Mouse (Mus musculus): ENCODE measurements around the gene Setd7. TPM values are rescaled to one million over a fixed set of nuclear protein-coding genes. Genes with fewer than 3 reads are reported as not detected.
A peak's percentile ranks its signal among the peaks of the same experiment; 100 is the strongest.

The Setd7 gene
- polyA plus RNA-seq (2015; fragmentation: Nextera tagmentation; extraction: Ambion mirVana): 3.4 and 4.1 TPM in 2 replicates

DNA sequence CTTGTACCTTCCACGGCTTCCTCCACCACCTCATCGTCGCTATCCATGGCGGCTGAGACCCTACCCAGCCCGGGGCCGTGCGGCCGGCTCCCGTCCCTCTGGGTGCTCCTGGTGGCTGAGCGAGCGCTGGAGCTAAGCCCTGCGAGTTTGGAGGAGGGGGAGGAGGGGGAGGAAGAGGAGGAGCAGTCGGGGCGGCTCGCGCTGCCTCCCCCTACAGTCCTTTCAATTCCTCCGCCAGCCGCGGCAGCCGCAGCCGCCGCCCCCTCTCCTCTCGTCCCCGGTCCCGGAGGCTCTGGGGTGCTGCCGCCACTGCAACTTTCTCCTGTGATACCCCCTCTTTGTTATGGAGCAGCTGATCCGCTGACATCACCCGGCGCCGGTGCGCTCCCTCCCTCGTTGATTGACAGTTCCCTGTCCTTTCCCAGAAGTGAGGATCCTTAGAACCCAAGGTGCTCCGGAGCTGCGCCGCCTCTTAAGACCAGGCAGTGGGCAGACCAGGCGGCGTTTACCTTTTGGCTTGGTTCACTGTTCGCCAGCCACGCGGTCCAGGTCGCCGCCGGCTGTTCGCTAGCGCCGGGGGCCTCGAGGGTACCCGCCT, at the start of gene Setd7:
Setd7 (minus strand) TSS at position 369 of the 598 bp plus-strand sequence.
- peak; percentile 86 for ATAC-seq (ENCODE audit: low read depth)
- under 1% methylated on average over 44 of the region's 48 CpGs for WGBS

DNA sequence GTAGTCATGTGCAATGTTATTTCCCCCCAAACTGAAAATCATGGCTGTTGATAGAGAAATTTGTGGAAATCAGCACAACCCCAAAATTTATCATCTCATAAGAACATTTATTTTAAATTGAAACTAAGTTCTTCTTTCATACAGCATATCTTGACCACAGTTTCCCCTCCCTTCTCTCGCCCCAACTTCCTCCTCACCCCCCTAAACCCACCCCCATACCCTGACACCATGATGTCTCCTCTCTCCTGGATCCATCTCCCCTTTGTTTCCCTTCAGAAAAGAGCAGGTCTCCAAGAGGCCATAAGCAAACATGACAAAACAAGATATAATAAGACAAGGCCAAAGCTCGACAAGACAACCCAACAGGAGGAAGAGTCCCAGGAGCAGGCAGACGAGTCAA, 43.8 kb upstream of the Setd7 start:
- ATAC-seq (ENCODE audit: low read depth): no peak
- H3K27ac ChIP-seq (replicated peaks): peak overlapping the region; percentile 72
- H3K4me3 ChIP-seq: no peak overlapping the region
- no peak overlapping the region for H3K9ac ChIP-seq
- WGBS: 83% methylated on average over 3 of the region's 3 CpGs
- peaks cover 9% of the 10 kb centered on the region for H3K4me1 ChIP-seq (replicated peaks)
- H3K4me2 ChIP-seq: no peak overlapping the region
- no peaks in the 10 kb centered on the region for H3K9me3 ChIP-seq
- H3K36me3 ChIP-seq: no peaks in the 10 kb centered on the region
- H3K27me3 ChIP-seq: no peaks in the 10 kb centered on the region

More for the DNA sequence above, at the start of gene Setd7:
- Histone ChIP-seq H3K4me3 (peak within 1 kb of the TSS; percentile 88), H3K27ac (replicated peaks) (peak within 1 kb of the TSS; percentile 95), H3K9ac (peak within 1 kb of the TSS; percentile 96), H3K36me3 (no peaks in the 10 kb centered on the region), H3K4me2 (peak within 1 kb of the TSS; percentile 97), H3K9me3 (no peaks in the 10 kb centered on the region), H3K27me3 (0 out of 2 replicates have a peak, but pooled peaks cover 3% of the 10 kb centered on the region), H3K4me1 (replicated peaks) (peaks cover 33% of the 10 kb centered on the region)

DNA sequence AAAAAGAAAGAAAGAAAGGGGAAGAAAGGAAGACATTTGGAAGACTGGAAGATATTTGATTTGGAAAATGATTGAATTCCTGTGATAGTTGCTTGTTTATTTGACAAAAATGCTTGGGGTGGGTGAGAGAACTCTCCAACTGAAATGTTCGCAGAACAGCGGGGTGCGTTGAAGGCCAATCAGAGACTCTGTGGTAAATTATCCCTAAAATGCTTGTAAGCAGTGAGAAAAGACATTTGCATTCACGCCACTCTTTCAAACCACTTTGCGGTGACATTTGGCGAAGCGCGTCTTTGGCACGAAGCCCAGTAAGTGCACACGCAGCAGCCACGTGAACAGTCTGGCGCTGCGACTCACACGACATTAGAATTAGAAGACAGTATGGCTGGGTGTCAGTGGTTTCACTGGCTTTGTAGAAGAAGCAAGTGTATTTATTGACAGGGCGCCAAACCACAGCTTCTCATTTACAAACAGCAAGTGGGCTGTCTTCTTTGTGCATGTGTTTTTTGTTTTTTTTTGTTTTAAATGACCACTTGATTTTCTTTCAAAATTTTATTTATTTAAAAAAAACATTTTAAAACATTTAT, 43.1 kb upstream of the Setd7 start:
- peak; percentile 84 for ATAC-seq (ENCODE audit: low read depth)
- Histone ChIP-seq H3K4me2 (0 out of 2 replicates have a peak overlapping the region, but pooled peaks have one; percentile 9), H3K27ac (replicated peaks) (peak overlapping the region; percentile 72), H3K9ac (no peak overlapping the region), H3K4me1 (replicated peaks) (peaks cover 13% of the 10 kb centered on the region), H3K9me3 (no peaks in the 10 kb centered on the region), H3K27me3 (no peaks in the 10 kb centered on the region), H3K36me3 (no peaks in the 10 kb centered on the region), H3K4me3 (no peak overlapping the region)
- 50% methylated on average over 15 of the region's 15 CpGs for WGBS

DNA sequence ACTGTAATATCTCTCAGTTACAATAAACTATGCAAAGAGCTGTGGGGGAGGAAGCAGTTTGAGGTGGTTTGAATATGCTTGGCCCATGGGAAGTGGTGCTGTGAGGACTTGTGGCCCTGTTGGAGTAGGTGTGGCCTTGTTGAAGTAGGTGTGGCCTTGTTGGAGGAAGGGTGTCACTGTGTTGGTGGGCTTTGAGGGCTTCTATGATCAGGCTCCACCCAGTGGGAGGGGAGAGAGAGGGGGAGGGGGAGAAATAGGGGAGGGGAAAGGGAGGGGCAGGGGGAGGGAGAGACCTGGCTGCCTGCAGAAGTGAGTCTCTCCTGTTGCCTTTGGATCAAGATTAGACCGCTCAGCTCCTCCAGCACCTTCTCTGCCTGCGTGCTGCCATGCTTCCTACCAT, 40.8 kb upstream of the Setd7 start:
- H3K9ac ChIP-seq: no peak overlapping the region
- no peaks in the 10 kb centered on the region for H3K27me3 ChIP-seq
- no peak for ATAC-seq (ENCODE audit: low read depth)
- WGBS: 94% methylated on average over 2 of the region's 2 CpGs
- no peak overlapping the region for H3K4me2 ChIP-seq
- H3K4me1 ChIP-seq (replicated peaks): peaks cover 18% of the 10 kb centered on the region
- no peaks in the 10 kb centered on the region for H3K9me3 ChIP-seq
- H3K27ac ChIP-seq (replicated peaks): no peak overlapping the region
- no peak overlapping the region for H3K4me3 ChIP-seq
- no peaks in the 10 kb centered on the region for H3K36me3 ChIP-seq

DNA sequence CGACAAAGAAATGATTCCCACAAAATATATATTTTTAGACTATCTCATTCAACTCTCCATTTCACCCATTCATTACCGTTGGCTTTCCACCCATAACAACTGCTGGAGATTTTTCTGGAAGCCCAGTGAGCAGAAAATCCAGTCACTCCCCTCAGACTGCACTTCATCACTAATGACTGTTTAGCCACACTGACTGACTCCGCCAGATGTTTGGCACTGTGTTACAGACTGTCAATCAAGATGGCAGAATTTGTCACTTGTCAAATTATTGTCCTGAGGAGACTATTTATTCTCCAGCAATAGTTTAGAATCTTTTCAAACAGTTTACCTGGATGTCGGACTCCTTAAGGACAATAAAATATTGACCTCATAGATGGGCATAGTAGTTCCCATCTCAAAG, 40.0 kb upstream of the Setd7 start:
- no peak for ATAC-seq (ENCODE audit: low read depth)
- no peaks in the 10 kb centered on the region for H3K27me3 ChIP-seq
- no peak overlapping the region for H3K9ac ChIP-seq
- H3K4me3 ChIP-seq: no peak overlapping the region
- H3K4me1 ChIP-seq (replicated peaks): peaks cover 18% of the 10 kb centered on the region
- no peak overlapping the region for H3K4me2 ChIP-seq
- no peak overlapping the region for H3K27ac ChIP-seq (replicated peaks)
- no peaks in the 10 kb centered on the region for H3K9me3 ChIP-seq
- H3K36me3 ChIP-seq: no peaks in the 10 kb centered on the region
- 89% methylated on average over 4 of the region's 4 CpGs for WGBS

DNA sequence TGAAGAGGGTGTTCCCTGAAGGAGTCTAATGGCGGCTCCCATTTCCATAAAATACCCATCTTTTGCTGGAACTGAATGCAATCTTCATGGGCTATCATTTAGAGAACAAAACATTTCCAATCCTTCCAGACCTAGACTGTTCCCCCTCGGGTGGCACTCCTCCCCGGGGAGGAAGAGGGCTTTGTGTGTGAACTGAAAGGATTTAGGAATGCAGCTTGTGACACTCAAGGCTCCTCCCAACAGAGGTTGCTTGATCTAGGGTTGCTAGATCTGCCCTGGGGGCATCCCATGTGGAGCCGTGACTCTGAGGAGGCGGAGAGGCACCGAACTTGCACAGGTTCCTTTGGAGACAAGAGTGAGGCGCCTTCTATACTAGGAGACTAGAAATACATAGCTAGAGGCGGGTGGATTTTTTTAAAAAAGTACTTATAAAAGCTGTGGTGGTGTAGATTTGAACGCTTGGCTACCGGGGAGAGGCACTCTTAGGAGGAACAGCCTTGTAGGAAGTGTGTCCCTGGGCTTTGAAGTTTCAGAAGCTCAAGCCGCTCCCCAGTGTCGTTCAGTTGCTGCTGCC, 38.5 kb upstream of the Setd7 start:
- Histone ChIP-seq H3K4me2 (no peak overlapping the region), H3K4me3 (no peak overlapping the region), H3K4me1 (replicated peaks) (peaks cover 15% of the 10 kb centered on the region), H3K9me3 (no peaks in the 10 kb centered on the region), H3K27ac (replicated peaks) (peak overlapping the region; percentile 33; the same call in 1 of the 2 replicates), H3K36me3 (no peaks in the 10 kb centered on the region), H3K9ac (no peak overlapping the region), H3K27me3 (no peaks in the 10 kb centered on the region)
- no peak for ATAC-seq (ENCODE audit: low read depth)
- WGBS: 65% methylated on average over 12 of the region's 12 CpGs

DNA sequence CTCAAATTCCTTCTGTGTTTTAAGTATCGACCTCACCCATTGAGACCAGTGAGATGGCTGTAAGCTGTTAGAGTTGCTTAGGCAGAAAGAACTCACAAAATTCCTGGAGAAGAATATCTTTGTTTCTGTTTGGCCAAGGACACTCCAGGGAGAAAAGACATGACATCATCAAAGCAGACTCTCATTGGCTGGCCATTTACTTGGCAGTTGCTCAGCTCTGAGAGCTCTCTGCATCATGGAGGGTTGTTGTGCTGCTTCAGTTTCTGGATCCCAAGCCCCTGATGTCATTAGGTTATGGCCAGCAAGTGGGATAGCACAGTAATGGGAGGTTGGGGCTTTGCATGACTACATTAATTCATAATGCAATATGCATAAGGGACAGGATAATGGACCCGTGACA, 35.9 kb upstream of the Setd7 start:
- Histone ChIP-seq H3K4me1 (replicated peaks) (peaks cover 10% of the 10 kb centered on the region), H3K9ac (no peak overlapping the region), H3K36me3 (no peaks in the 10 kb centered on the region), H3K27me3 (no peaks in the 10 kb centered on the region), H3K4me3 (no peak overlapping the region), H3K27ac (replicated peaks) (peak overlapping the region; percentile 42; the same call in 1 of the 2 replicates), H3K4me2 (no peak overlapping the region), H3K9me3 (no peaks in the 10 kb centered on the region)
- WGBS: 76% methylated on average over 2 of the region's 2 CpGs
- ATAC-seq (ENCODE audit: low read depth): peak; percentile 56; the same call in 1 of the 2 replicates

DNA sequence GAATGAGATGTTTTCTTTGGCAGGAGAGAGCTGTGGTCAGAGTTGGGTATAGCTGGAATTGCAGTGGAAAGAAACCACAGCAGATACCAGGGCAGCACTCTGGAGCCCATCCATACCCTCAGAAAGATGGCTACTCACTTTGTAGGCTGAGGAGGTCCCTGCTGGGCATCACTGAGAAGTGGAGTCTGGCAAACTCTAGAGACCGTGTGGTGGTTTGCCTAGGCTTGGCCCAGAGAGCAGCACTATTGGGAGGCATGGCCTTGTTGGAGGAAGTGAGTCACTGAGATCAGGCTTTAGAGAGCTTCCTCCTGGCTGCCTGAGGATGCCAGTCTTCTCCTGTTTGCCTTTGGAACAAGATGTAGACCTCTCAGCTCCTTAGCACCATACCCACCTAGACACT, 32.8 kb upstream of the Setd7 start:
- H3K9me3 ChIP-seq: no peaks in the 10 kb centered on the region
- peaks cover 19% of the 10 kb centered on the region for H3K4me1 ChIP-seq (replicated peaks)
- no peak overlapping the region for H3K9ac ChIP-seq
- no peak for ATAC-seq (ENCODE audit: low read depth)
- no peak overlapping the region for H3K27ac ChIP-seq (replicated peaks)
- WGBS: 80% methylated on average over 1 of the region's 1 CpGs
- no peak overlapping the region for H3K4me3 ChIP-seq
- no peaks in the 10 kb centered on the region for H3K36me3 ChIP-seq
- no peak overlapping the region for H3K4me2 ChIP-seq
- H3K27me3 ChIP-seq: no peaks in the 10 kb centered on the region

DNA sequence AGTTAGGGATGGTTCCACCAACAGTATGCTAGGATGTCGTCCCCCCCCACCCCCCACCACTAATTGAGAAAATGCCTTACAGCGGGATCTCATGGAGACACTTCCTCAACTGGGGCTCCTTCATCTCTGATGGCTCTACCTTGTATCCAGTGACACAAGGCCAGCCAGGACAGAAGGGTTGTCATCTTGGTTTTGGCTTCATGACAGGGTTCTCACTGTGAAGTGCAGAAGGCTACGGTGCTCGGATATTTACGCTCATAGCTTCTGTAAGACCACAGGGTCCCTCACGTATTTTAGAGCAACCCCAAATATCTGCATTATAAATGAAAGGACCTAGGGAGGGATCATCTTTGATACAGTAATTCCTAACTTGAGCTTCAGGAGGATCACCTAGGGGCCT, 30.9 kb upstream of the Setd7 start:
- Histone ChIP-seq H3K9me3 (no peaks in the 10 kb centered on the region), H3K4me3 (no peak overlapping the region), H3K4me1 (replicated peaks) (peaks cover 14% of the 10 kb centered on the region), H3K27ac (replicated peaks) (no peak overlapping the region), H3K27me3 (no peaks in the 10 kb centered on the region), H3K36me3 (no peaks in the 10 kb centered on the region), H3K4me2 (no peak overlapping the region), H3K9ac (no peak overlapping the region)
- WGBS: 89% methylated on average over 6 of the region's 6 CpGs
- no peak for ATAC-seq (ENCODE audit: low read depth)

DNA sequence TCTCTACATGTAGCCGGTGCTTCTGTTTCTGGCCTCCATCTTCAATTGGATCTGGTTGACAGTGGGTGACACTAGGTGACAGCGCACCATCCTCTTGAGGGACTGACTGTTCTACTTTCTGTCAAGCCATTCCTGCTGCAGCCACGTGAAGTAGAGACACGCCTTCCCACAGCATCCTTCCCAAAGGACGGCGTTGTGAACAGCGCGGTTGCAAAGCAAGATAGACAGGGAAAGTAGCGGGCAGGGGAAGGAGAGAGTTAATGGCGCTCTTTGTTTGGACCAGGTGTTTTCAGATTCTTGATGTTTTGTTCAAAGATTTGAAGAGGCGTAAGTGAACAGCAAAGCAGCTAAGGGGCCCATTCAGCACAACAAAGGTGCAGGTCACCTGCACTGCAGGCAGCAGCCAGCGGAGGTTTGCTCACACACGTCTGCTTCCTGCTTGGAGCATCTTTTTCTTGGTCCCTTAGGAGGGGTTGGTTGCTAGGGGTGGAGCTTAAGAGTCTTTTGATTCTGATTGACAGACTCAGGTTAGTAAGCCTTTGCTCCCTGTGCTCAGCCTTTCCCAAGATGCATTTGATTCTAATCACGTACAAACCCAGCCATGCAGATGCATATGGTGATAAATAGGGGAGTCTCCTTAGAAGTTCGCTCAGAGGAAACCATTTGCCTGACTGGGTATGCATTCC, 29.7 kb upstream of the Setd7 start:
- H3K36me3 ChIP-seq: no peaks in the 10 kb centered on the region
- peak; percentile 84 for ATAC-seq (ENCODE audit: low read depth)
- H3K27me3 ChIP-seq: no peaks in the 10 kb centered on the region
- H3K27ac ChIP-seq (replicated peaks): peak overlapping the region; percentile 30
- H3K9ac ChIP-seq: 0 out of 2 replicates have a peak overlapping the region, but pooled peaks have one; percentile 14
- 33% methylated on average over 15 of the region's 15 CpGs for WGBS
- H3K4me1 ChIP-seq (replicated peaks): peaks cover 14% of the 10 kb centered on the region
- H3K4me2 ChIP-seq: peak overlapping the region; percentile 30; the same call in 1 of the 2 replicates
- H3K4me3 ChIP-seq: no peak overlapping the region
- no peaks in the 10 kb centered on the region for H3K9me3 ChIP-seq

DNA sequence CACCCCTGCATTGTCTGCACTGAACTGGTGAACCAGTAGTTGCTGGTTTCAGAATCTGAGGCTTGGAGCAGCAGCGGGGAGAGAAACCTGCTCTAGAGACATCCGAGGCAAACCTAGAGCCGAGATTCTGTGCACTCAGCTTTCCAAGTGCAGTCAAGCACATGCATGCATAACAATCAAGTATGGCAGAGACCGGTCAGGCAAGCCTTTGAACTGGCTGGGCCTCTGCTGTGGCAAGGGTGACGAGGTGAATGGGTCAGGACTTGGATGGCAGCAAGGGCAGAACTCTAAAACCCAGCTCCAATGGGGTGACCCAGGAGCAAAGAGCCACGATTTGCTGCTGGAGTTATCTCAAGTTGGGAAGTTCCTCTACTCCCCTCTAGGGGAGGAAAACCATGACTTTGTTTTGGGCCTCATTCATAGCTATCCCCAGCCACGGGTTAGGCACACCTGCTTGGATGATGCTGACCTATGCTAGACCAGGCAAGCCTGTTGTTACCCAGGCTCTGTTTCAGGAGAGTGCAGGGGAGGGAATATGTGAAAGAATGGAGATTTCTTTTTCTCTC, 27.1 kb upstream of the Setd7 start:
- Histone ChIP-seq H3K4me2 (no peak overlapping the region), H3K9ac (no peak overlapping the region), H3K36me3 (no peaks in the 10 kb centered on the region), H3K9me3 (no peaks in the 10 kb centered on the region), H3K4me1 (replicated peaks) (peaks cover 30% of the 10 kb centered on the region), H3K27ac (replicated peaks) (no peak overlapping the region), H3K27me3 (no peaks in the 10 kb centered on the region), H3K4me3 (no peak overlapping the region)
- 59% methylated on average over 7 of the region's 7 CpGs for WGBS
- ATAC-seq (ENCODE audit: low read depth): no peak
